Mouse (Mus musculus) midbrain, postnatal 0 days (tissue): ENCODE measurements at regions not wholly inside any gene's neighbourhood (a gene's known extent, or its start where the extent isn't known, plus 50 kb on each side); places are given as distances from the start of the nearest gene placed in this dataset.

ENCODE experiments used
- ATAC-seq: fragments of 200-750 bp; cut with Nextera tagmentation; 2 replicates; pipeline ENCODE4 v1.8.0; 2017; ENCODE audit warnings: moderate number of reproducible peaks, mild to moderate bottlenecking, moderate TSS enrichment, moderate library complexity; ENCODE audit not compliant: low FRiP score
- DNase-seq: peaks from one replicate; pipeline ENCODE4 v3.0.0-alpha.2; 2015; ENCODE audit warnings: low spot score
- H3K27ac ChIP-seq: fragments of 300-500 bp; sonication (generic); 2 replicates; pipeline ENCODE4 v1.5.1; 2014; ENCODE audit warnings: low read depth, mild to moderate bottlenecking, low read length, mixed read lengths
- H3K27me3 ChIP-seq: fragments of 300-500 bp; sonication (generic); 2 replicates; pipeline ENCODE4 v1.6.1; 2014; ENCODE audit warnings: low read length, control low read depth, mixed read lengths; ENCODE audit not compliant: insufficient read depth
- H3K36me3 ChIP-seq: fragments of 300-500 bp; sonication (generic); 2 replicates; pipeline ENCODE4 v1.6.1; 2014; ENCODE audit warnings: low read length, control low read depth, mixed read lengths; ENCODE audit not compliant: insufficient read depth
- H3K4me1 ChIP-seq: fragments of 300-500 bp; sonication (generic); 2 replicates; pipeline ENCODE4 v1.6.1; 2014; ENCODE audit warnings: mild to moderate bottlenecking, control low read depth, antibody characterized with exemption, low read length, mixed read lengths; ENCODE audit not compliant: insufficient read depth
- H3K4me2 ChIP-seq: fragments of 300-500 bp; sonication (generic); 2 replicates; pipeline ENCODE4 v1.6.1; 2014; ENCODE audit warnings: low read depth, mild to moderate bottlenecking, low read length, mixed read lengths; ENCODE audit not compliant: poor library complexity, severe bottlenecking
- H3K4me3 ChIP-seq: fragments of 300-500 bp; sonication (generic); 2 replicates; pipeline ENCODE4 v1.5.1; 2014; ENCODE audit warnings: low read depth, mild to moderate bottlenecking, low read length, moderate library complexity
- H3K9ac ChIP-seq: fragments of 300-500 bp; sonication (generic); replicated peaks from 2 replicates; pipeline ENCODE4 v1.6.1; 2014; ENCODE audit warnings: mild to moderate bottlenecking, low read length, moderate library complexity, mixed read lengths; ENCODE audit not compliant: poor library complexity, severe bottlenecking
- H3K9me3 ChIP-seq: fragments of 300-500 bp; sonication (generic); 2 replicates; pipeline ENCODE4 v1.6.1; 2016; ENCODE audit warnings: low read length, control low read depth
- CTCF ChIP-seq: IDR thresholded peaks from 2 replicates; pipeline ENCODE4 v1.5.1; 2016; ENCODE audit warnings: antibody characterized with exemption, mild to moderate bottlenecking
- WGBS: fragments of 180-500 bp; shearing (Covaris S2); extraction: QIAGEN DNeasy Blood & Tissue Kit; methylation state at CpG from one replicate; pipeline ENCODE4 v1.1.7; 2014; 5-methylcytosine and 5-hydroxymethylcytosine counted together

DNA sequence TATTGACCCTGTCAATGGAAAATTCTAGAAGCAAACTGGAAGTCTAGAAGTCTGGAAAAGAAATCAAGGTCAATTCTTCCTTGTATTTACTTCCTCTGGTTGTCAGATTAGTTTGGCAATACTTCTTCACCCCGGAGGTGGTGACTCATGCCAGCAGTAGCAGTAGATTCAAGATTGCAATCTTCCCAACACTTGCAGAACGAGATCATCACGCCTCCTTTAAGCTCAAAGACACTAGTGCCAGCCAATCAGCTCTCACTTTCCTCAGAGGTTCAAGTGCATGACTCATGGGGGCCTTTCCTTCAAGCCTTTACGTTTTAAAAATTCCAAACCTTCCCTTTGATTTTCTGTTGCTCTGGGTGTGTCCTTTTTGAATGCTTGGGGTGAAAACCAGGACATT, 64.9 kb upstream of the Rps6ka3 start:
- H3K9me3 ChIP-seq: no peaks in the 10 kb centered on the region
- H3K36me3 ChIP-seq: no peaks in the 10 kb centered on the region
- DNase-seq (no peak), ATAC-seq (no peak)
- no peak overlapping the region for H3K27ac ChIP-seq
- no peaks in the 10 kb centered on the region for H3K27me3 ChIP-seq
- H3K4me2 ChIP-seq: no peak overlapping the region
- H3K4me1 ChIP-seq: no peaks in the 10 kb centered on the region
- H3K4me3 ChIP-seq: no peak overlapping the region
- 78% methylated on average over 4 of the region's 4 CpGs for WGBS
- no peak overlapping the region for H3K9ac ChIP-seq
- no peak for TF ChIP-seq CTCF

DNA sequence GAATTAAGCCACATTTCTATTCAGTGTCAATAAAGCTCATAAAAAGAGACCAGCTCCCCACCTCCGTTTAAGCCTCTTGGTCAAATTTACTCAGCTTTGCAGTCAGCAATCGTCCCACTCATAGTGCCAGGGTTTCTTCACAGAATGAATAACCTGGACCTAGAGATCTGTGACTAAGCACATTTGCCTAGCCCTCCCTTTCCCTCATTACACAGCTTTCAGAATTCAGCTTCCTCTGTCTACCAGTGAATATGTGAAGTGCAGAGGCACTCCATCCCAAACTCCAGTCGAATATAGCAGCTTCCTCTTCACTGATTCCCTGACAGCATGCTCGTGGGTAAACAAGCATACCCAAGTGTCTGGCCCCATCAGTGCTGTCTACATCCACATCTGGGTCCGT, 54.3 kb upstream of the Rps6ka3 start:
- Histone ChIP-seq H3K27me3 (no peaks in the 10 kb centered on the region), H3K9ac (no peak overlapping the region), H3K4me1 (no peaks in the 10 kb centered on the region), H3K36me3 (no peaks in the 10 kb centered on the region), H3K4me3 (no peak overlapping the region), H3K27ac (no peak overlapping the region), H3K9me3 (no peaks in the 10 kb centered on the region), H3K4me2 (no peak overlapping the region)
- ATAC-seq: no peak
- TF ChIP-seq CTCF: no peak
- no peak for DNase-seq
- WGBS: 67% methylated on average over 5 of the region's 5 CpGs

DNA sequence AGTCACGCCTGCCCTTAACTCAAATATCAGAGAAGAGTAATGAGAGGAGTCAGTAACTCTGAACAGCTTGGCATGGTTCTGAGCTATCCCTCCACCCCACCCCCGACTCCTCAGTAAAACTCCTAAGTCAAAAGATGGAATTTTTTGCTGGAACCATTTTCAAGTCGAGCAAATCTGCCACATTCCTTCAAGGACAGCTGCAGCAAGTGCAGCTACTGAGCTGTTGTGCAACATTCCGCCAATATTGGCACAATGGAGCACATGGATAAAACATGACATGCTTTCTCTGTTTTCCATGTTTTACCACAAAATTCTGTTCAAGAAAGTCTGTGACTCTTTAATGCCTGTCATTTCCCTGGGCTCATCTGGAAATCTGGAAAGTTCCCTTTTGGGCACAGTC, 53.1 kb upstream of the Rps6ka3 start:
- no peak overlapping the region for H3K4me2 ChIP-seq
- no peaks in the 10 kb centered on the region for H3K4me1 ChIP-seq
- H3K9me3 ChIP-seq: no peaks in the 10 kb centered on the region
- H3K27me3 ChIP-seq: no peaks in the 10 kb centered on the region
- no peak overlapping the region for H3K9ac ChIP-seq
- no peak overlapping the region for H3K4me3 ChIP-seq
- no peaks in the 10 kb centered on the region for H3K36me3 ChIP-seq
- 61% methylated on average over 4 of the region's 4 CpGs for WGBS
- no peak overlapping the region for H3K27ac ChIP-seq
- TF ChIP-seq CTCF: no peak
- DNase-seq: no peak
- ATAC-seq: no peak

DNA sequence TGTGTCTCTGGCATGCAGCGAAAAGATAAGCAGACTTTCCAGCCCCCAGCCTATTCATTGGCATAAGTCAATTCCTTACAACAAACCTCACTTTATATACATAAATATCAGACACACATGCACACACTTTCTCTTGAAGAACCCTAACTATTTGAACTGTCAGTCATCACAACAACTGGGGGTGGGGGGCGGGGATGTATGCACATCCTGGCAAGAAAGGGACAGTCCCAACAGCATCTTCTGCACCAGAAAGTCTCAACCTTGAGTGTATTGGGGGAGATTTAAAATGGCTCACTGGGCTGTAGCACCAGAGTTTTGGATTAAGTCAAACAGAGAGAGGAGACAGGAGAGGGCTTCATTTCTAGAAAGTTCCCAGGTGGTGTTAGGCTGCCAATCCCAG, 50.4 kb upstream of the Rps6ka3 start:
- TF ChIP-seq CTCF: no peak
- Histone ChIP-seq H3K27me3 (no peaks in the 10 kb centered on the region), H3K4me3 (no peak overlapping the region), H3K4me2 (no peak overlapping the region), H3K4me1 (no peaks in the 10 kb centered on the region), H3K36me3 (no peaks in the 10 kb centered on the region), H3K9ac (no peak overlapping the region), H3K9me3 (no peaks in the 10 kb centered on the region), H3K27ac (no peak overlapping the region)
- 88% methylated on average over 2 of the region's 2 CpGs for WGBS
- DNase-seq: no peak
- ATAC-seq: no peak
